Mouse (Mus musculus) midbrain, postnatal 0 days (tissue): ENCODE data around the gene Tmem88. TPM values are rescaled to one million over a fixed set of nuclear protein-coding genes. Genes with fewer than 3 reads are reported as not detected.
A peak's percentile ranks its signal among the peaks of the same experiment; 100 is the strongest.

Experiments used
- ATAC-seq: fragments of 200-750 bp; cut with Nextera tagmentation; 2 replicates; pipeline ENCODE4 v1.8.0; 2017; ENCODE audit warnings: moderate number of reproducible peaks, mild to moderate bottlenecking, moderate TSS enrichment, moderate library complexity; ENCODE audit not compliant: low FRiP score
- DNase-seq: peaks from one replicate; pipeline ENCODE4 v3.0.0-alpha.2; 2015; ENCODE audit warnings: low spot score
- H3K27ac ChIP-seq: fragments of 300-500 bp; sonication (generic); 2 replicates; pipeline ENCODE4 v1.5.1; 2014; ENCODE audit warnings: low read depth, mild to moderate bottlenecking, low read length, mixed read lengths
- H3K27me3 ChIP-seq: fragments of 300-500 bp; sonication (generic); 2 replicates; pipeline ENCODE4 v1.6.1; 2014; ENCODE audit warnings: low read length, control low read depth, mixed read lengths; ENCODE audit not compliant: insufficient read depth
- H3K36me3 ChIP-seq: fragments of 300-500 bp; sonication (generic); 2 replicates; pipeline ENCODE4 v1.6.1; 2014; ENCODE audit warnings: low read length, control low read depth, mixed read lengths; ENCODE audit not compliant: insufficient read depth
- H3K4me1 ChIP-seq: fragments of 300-500 bp; sonication (generic); 2 replicates; pipeline ENCODE4 v1.6.1; 2014; ENCODE audit warnings: mild to moderate bottlenecking, control low read depth, antibody characterized with exemption, low read length, mixed read lengths; ENCODE audit not compliant: insufficient read depth
- H3K4me2 ChIP-seq: fragments of 300-500 bp; sonication (generic); 2 replicates; pipeline ENCODE4 v1.6.1; 2014; ENCODE audit warnings: low read depth, mild to moderate bottlenecking, low read length, mixed read lengths; ENCODE audit not compliant: poor library complexity, severe bottlenecking
- H3K4me3 ChIP-seq: fragments of 300-500 bp; sonication (generic); 2 replicates; pipeline ENCODE4 v1.5.1; 2014; ENCODE audit warnings: low read depth, mild to moderate bottlenecking, low read length, moderate library complexity
- H3K9ac ChIP-seq: fragments of 300-500 bp; sonication (generic); replicated peaks from 2 replicates; pipeline ENCODE4 v1.6.1; 2014; ENCODE audit warnings: mild to moderate bottlenecking, low read length, moderate library complexity, mixed read lengths; ENCODE audit not compliant: poor library complexity, severe bottlenecking
- H3K9me3 ChIP-seq: fragments of 300-500 bp; sonication (generic); 2 replicates; pipeline ENCODE4 v1.6.1; 2016; ENCODE audit warnings: low read length, control low read depth
- CTCF ChIP-seq: IDR thresholded peaks from 2 replicates; pipeline ENCODE4 v1.5.1; 2016; ENCODE audit warnings: antibody characterized with exemption, mild to moderate bottlenecking
- WGBS: fragments of 180-500 bp; shearing (Covaris S2); extraction: QIAGEN DNeasy Blood & Tissue Kit; methylation state at CpG from one replicate; pipeline ENCODE4 v1.1.7; 2014; 5-methylcytosine and 5-hydroxymethylcytosine counted together
- polyA plus RNA-seq: library from polyadenylated mRNA; unstranded; fragments of >200 nt; fragmentation: Nextera tagmentation; extraction: Ambion mirVana; gene quantifications from 2 replicates; pipeline ENCODE4 v1.2.1, GENCODE M21; 2015
- total RNA-seq: library from RNA; depleted of rRNA; stranded (reverse); fragments of >200 nt; gene quantifications from 2 replicates; pipeline ENCODE4 v1.2.3, GENCODE M21; 2014

Gene Tmem88
- total and polyA plus RNA-seq, 2 experiments from 2014 or later = 5.7 to 5.8 TPM

DNA sequence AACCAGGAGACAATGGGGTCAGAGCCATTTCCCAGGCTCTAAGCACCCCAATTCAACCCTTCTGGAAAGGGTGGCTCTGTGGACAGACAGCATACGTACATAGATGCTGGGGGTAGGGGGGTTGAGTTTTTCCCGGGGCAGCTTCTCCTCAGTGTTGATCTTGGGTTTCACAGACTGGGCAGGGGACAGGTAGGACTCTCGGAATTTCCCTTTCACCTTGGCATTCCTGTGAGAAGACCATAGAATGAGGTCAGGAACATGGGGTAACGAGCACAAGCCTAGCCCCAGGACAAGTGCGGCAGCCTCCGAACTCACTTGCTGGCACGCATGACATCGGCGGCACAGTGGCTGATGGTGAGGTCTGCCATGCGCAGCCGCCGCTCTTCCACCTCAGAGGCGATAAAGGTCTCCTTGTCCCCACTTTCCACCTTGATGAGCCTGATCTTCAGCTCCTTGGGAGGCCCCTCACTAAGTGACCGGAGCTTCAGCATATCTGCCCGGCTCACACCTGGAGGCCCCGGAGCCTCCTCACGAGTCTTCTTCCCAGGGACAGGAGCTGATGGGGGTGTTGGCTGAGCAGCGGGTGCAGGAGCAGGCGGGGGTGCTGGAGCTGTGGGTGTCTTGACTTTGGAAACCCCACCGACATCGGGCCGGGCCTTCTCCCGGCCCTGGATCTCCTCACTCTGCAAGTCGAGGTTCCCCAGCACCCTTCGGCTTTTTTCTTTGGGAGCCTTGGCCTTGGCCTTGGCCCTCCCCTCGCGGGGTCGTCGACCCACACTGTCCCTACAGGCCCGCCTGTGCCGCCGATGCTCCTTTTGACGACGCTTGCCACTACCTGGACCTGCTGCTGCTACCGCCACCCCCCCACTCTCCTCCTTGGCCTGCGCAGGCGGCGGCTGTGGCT lies 5.9 kb upstream of the Tmem88 start:
- TF ChIP-seq CTCF = no peak
- Histone ChIP-seq H3K9me3 (no peaks in the 10 kb centered on the region), H3K4me3 (no peak overlapping the region), H3K4me1 (peaks cover 7% of the 10 kb centered on the region), H3K9ac (no peak overlapping the region), H3K4me2 (no peak overlapping the region), H3K27ac (no peak overlapping the region), H3K36me3 (peaks cover 71% of the 10 kb centered on the region), H3K27me3 (no peaks in the 10 kb centered on the region)
- ATAC-seq = no peak
- DNase-seq = no peak
- WGBS = 92% methylated on average over 38 of the region's 38 CpGs

DNA sequence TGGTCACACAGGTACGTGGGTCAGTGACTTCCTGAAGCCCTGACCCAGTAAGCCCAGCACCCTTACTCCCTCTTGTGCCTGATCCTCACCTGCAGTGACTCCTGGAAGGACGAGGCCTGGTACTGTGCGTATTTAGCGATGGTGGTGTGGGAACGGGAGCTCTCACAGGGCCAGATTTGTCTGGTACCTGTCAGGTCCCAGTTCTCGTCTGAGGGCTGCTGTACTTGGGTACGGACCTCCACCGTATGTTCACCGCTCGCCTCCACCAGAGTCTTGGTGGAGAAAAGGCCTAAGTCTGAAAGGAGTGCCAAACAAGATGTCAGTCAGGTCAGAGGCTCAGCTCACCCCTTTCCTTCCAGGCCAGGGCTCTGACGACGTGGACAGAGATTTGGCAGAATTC lies 4.0 kb upstream of the Tmem88 start:
- no peaks in the 10 kb centered on the region for H3K9me3 ChIP-seq
- H3K27ac ChIP-seq = no peak overlapping the region
- no peak for DNase-seq

DNA sequence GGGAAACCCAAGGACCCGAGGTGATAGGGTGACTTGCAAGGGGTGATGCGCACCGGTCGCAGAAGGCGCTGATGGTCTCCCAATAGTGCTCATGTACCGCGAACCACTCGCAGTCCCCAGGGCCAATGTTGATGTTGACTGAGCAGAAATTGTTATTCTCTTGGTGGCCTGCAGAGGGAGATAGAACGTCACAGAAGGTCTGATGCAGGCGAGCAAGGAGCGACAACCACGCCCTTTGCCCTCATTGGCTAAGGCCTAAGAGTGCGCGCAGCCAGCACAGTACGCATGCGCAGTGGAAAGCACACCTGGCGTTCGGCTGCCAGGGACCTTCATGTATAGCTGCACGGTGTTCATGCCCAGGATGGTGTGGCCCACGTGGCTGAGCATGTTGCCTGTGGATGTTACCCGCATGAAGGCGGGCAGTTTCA lies 3.2 kb upstream of the Tmem88 start:
- H3K4me2 ChIP-seq = no peak overlapping the region
- TF ChIP-seq CTCF = peak; percentile 94
- no peak overlapping the region for H3K4me3 ChIP-seq
- H3K9me3 ChIP-seq = no peaks in the 10 kb centered on the region
- 0 out of 2 replicates have a peak overlapping the region, but pooled peaks have one; percentile 19 for H3K9ac ChIP-seq
- DNase-seq = peak; percentile 98
- peak; percentile 64 for ATAC-seq
- H3K27ac ChIP-seq = no peak overlapping the region
- H3K36me3 ChIP-seq = peaks cover 57% of the 10 kb centered on the region
- H3K4me1 ChIP-seq = no peaks in the 10 kb centered on the region
- 19% methylated on average over 22 of the region's 22 CpGs for WGBS
- H3K27me3 ChIP-seq = no peaks in the 10 kb centered on the region

More for the DNA sequence above, 4.0 kb upstream of the Tmem88 start:
- no peak for TF ChIP-seq CTCF
- H3K4me3 ChIP-seq = no peak overlapping the region
- H3K36me3 ChIP-seq = peaks cover 64% of the 10 kb centered on the region
- no peak for ATAC-seq
- no peaks in the 10 kb centered on the region for H3K4me1 ChIP-seq
- H3K27me3 ChIP-seq = no peaks in the 10 kb centered on the region
- H3K4me2 ChIP-seq = no peak overlapping the region
- H3K9ac ChIP-seq = no peak overlapping the region
- 85% methylated on average over 12 of the region's 12 CpGs for WGBS

DNA sequence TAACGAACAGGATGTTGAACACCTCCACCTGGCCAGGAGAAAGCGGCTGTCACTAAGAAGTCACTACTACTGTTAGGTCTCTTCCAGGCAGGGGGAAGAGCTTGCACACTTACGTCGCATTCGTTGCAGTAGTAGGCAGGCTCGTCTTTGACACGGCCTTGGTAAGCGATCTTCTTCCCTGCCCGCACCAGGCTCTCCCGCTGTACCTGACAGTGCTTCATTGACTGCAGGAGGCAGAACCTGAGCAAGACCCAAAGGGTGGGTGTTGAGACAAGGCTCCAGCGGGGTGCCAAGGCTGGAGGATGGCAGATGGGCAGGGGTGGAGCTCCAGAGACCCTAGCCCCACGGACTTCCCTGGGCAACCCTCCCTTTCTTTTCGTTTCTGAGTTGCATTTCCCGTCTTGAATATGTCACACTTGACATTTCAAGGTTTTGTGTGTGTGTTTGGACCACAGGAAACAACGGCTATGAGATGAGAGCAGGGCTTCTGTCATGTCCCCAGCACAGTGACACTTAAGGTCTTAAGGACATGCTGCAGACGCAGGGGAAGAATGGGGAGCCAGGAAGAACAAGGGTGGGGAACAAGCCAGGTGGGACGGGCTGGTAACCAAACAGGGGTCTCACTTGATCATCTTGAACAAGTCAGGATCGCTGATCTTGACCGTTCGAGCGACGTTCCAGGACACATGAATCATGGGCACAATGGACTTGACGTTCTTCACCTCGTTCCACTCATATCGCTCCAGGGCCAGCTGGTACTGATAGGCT lies 2.2 kb upstream of the Tmem88 start:
- Histone ChIP-seq H3K4me2 (no peak overlapping the region), H3K4me3 (no peak overlapping the region), H3K36me3 (peaks cover 47% of the 10 kb centered on the region), H3K27ac (no peak overlapping the region), H3K27me3 (no peaks in the 10 kb centered on the region), H3K9me3 (no peaks in the 10 kb centered on the region), H3K4me1 (no peaks in the 10 kb centered on the region), H3K9ac (no peak overlapping the region)
- DNase-seq (no peak), ATAC-seq (no peak)
- TF ChIP-seq CTCF = no peak
- WGBS = 69% methylated on average over 25 of the region's 25 CpGs

DNA sequence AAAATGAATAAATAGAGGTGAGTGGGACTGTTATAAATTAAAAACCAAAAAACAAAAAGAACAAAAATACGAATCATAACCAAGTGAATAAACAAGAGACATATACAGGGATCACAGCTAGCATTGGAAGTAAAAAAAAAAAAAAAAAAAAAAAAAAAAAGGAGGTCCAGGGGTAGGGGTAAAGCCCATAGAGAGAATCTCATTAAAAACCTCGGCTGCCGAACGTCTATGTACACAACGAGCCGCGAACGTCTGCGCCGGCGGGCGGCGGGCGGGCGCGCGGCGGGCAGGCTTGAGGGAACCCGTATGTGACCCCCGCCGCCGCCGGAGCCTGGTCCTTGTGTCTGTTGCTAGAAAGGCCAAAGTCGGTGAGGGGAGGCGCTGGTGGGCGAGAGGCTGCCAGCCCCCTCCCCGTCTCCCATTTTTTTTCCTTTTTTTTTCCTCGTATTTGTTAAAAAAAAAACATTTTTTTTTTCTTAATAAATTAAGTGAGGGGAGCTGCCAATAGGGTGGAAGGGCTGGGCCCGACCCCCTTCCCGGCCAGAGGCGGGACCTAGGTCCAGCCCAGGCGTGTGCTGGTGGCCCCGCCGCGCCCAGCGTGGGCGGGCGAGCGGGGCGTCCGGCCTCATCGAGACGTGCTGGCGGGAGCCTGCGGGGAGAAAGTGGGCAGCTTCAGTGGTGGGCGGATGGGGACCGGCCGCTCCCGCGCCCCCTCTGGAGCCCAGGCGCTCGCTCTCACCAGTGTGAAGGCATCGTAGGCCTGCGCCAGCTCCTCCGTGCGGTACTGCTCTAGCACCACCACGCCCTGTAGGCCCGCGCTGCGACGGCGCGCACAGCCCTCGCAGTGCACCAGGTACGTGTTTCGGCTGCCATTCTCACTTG lies 1.4 kb upstream of the Tmem88 start:
- 25% methylated on average over 54 of the region's 66 CpGs for WGBS
- H3K4me3 ChIP-seq = no peak overlapping the region
- DNase-seq = no peak
- H3K4me1 ChIP-seq = no peaks in the 10 kb centered on the region
- H3K27me3 ChIP-seq = no peaks in the 10 kb centered on the region
- H3K27ac ChIP-seq = no peak overlapping the region
- no peak overlapping the region for H3K4me2 ChIP-seq
- no peaks in the 10 kb centered on the region for H3K9me3 ChIP-seq
- ATAC-seq = no peak
- peaks cover 39% of the 10 kb centered on the region for H3K36me3 ChIP-seq
- no peak overlapping the region for H3K9ac ChIP-seq
- no peak for TF ChIP-seq CTCF
